Mouse (Mus musculus): ENCODE results near the gene Fam83c.

Gene Fam83c

GRCm38 (mm10) chr2:155794674-155795445, 39.8 kb downstream of the Fam83c start:
- DNase-seq (ENCODE audit: low spot score in 2 of 2) = no peak

GRCm38 (mm10) chr2:155792899-155793298, 41.8 kb downstream of the Fam83c start:
- no peak for DNase-seq (ENCODE audit: low spot score in 2 of 2)

- DNase-seq (ENCODE audit: low spot score in 2 of 2) = no peak
Measured at GRCm38 (mm10) chr2:155787949-155788931, 46.4 kb downstream of the Fam83c start.

GRCm38 (mm10) chr2:155786905-155787304, 47.7 kb downstream of the Fam83c start:
- DNase-seq (ENCODE audit: low spot score in 2 of 2) = no peak

- DNase-seq (ENCODE audit: low spot score in 2 of 2) = no peak
Measured at GRCm38 (mm10) chr2:155784534-155784933, 50.1 kb downstream of the Fam83c start.

GRCm38 (mm10) chr2:155779506-155779905, 55.1 kb downstream of the Fam83c start:
- DNase-seq (ENCODE audit: low spot score in 2 of 2) = no peak

GRCm38 (mm10) chr2:155779066-155779465, 55.6 kb downstream of the Fam83c start:
- DNase-seq (ENCODE audit: low spot score in 2 of 2) = no peak

- no peak for DNase-seq (ENCODE audit: low spot score in 2 of 2)
Measured at GRCm38 (mm10) chr2:155778004-155778403, 56.6 kb downstream of the Fam83c start.

- no peak for DNase-seq (ENCODE audit: low spot score in 2 of 2)
Measured at GRCm38 (mm10) chr2:155777688-155777985, 57.0 kb downstream of the Fam83c start.
